Mouse (Mus musculus): ENCODE measurements at regions not wholly inside any gene's neighbourhood (a gene's known extent, or its start where the extent isn't known, plus 50 kb on each side); places are given as distances from the start of the nearest gene placed in this dataset.

GRCm38 (mm10) chr9:115661834-115662425 is 247.3 kb upstream of the Gadl1 start:
- no peak for DNase-seq (ENCODE audit: inconsistent age in 2 of 2, low spot score in 1 of 2)

GRCm38 (mm10) chr9:115665337-115666004 is 243.8 kb upstream of the Gadl1 start:
- peak; percentile 42 to 62 for DNase-seq (ENCODE audit: inconsistent age in 2 of 2, low spot score in 1 of 2)

- no peak for DNase-seq (ENCODE audit: inconsistent age in 2 of 2, low spot score in 1 of 2)
Measured at GRCm38 (mm10) chr9:115666530-115666929, 242.7 kb upstream of the Gadl1 start.

GRCm38 (mm10) chr9:115680703-115681576 is 228.3 kb upstream of the Gadl1 start:
- peak in 1 of 2 experiments; percentile 25 for DNase-seq (ENCODE audit: inconsistent age in 2 of 2, low spot score in 1 of 2)

GRCm38 (mm10) chr9:115681841-115682240 is 227.4 kb upstream of the Gadl1 start:
- no peak for DNase-seq (ENCODE audit: inconsistent age in 2 of 2, low spot score in 1 of 2)

GRCm38 (mm10) chr9:115683951-115684350 is 225.3 kb upstream of the Gadl1 start:
- no peak for DNase-seq (ENCODE audit: inconsistent age in 2 of 2, low spot score in 1 of 2)

GRCm38 (mm10) chr9:115686605-115687004 is 222.7 kb upstream of the Gadl1 start:
- DNase-seq (ENCODE audit: inconsistent age in 2 of 2, low spot score in 1 of 2): peak; percentile 38 to 70

- DNase-seq (ENCODE audit: inconsistent age in 2 of 2, low spot score in 1 of 2): no peak
Measured at GRCm38 (mm10) chr9:115692837-115693236, 216.4 kb upstream of the Gadl1 start.

- no peak for DNase-seq (ENCODE audit: inconsistent age in 2 of 2, low spot score in 1 of 2)
Measured at GRCm38 (mm10) chr9:115703791-115704190, 205.5 kb upstream of the Gadl1 start.

- DNase-seq (ENCODE audit: inconsistent age in 2 of 2, low spot score in 1 of 2): peak; percentile 71 to 89
Measured at GRCm38 (mm10) chr9:115704249-115704648, 205.0 kb upstream of the Gadl1 start.

GRCm38 (mm10) chr9:115705761-115706160 is 203.5 kb upstream of the Gadl1 start:
- DNase-seq (ENCODE audit: inconsistent age in 2 of 2, low spot score in 1 of 2): no peak

GRCm38 (mm10) chr9:115708199-115708934 is 200.9 kb upstream of the Gadl1 start:
- peak; percentile 31 to 63 for DNase-seq (ENCODE audit: inconsistent age in 2 of 2, low spot score in 1 of 2)

- DNase-seq (ENCODE audit: inconsistent age in 2 of 2, low spot score in 1 of 2): peak; percentile 30 to 82
Measured at GRCm38 (mm10) chr9:115710039-115710739, 199.1 kb upstream of the Gadl1 start.

GRCm38 (mm10) chr9:115720306-115720705 is 188.9 kb upstream of the Gadl1 start:
- DNase-seq (ENCODE audit: inconsistent age in 2 of 2, low spot score in 1 of 2): no peak

- DNase-seq (ENCODE audit: inconsistent age in 2 of 2, low spot score in 1 of 2): no peak
Measured at GRCm38 (mm10) chr9:115720841-115721240, 188.4 kb upstream of the Gadl1 start.

- no peak for DNase-seq (ENCODE audit: inconsistent age in 2 of 2, low spot score in 1 of 2)
Measured at GRCm38 (mm10) chr9:115724063-115724462, 185.2 kb upstream of the Gadl1 start.

- peak; percentile 49 to 74 for DNase-seq (ENCODE audit: inconsistent age in 2 of 2, low spot score in 1 of 2)
Measured at GRCm38 (mm10) chr9:115727361-115727760, 181.9 kb upstream of the Gadl1 start.

GRCm38 (mm10) chr9:115731557-115731956 is 177.7 kb upstream of the Gadl1 start:
- DNase-seq (ENCODE audit: inconsistent age in 2 of 2, low spot score in 1 of 2): no peak

GRCm38 (mm10) chr9:115733104-115733503 is 176.2 kb upstream of the Gadl1 start:
- no peak for DNase-seq (ENCODE audit: inconsistent age in 2 of 2, low spot score in 1 of 2)

- DNase-seq (ENCODE audit: inconsistent age in 2 of 2, low spot score in 1 of 2): no peak
Measured at GRCm38 (mm10) chr9:115739984-115740383, 169.3 kb upstream of the Gadl1 start.

Measured in adrenal gland, adult (tissue).